ENCODE assay signal across 18 mouse cellular contexts in the genomic region with DNA sequence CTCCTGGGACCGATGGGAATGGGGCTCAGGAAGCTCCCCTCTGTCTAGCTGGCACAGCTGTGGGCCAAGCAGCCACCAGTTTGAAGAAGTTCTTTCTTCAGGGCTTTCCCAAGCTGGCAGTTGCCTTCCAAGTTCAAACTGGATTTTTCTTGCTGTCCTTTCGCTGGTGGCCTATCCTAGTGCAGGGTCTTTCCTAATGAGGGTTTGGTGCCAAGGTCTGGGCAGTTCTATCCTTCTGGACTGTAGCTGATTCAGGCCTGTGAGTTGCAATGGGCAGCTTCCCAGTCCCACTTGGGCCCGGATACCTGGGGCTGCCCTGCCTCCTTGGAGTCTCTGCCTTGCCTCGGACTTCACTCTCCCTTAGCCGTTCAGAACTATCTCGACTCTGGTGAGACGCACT. TPM values are rescaled to one million over a fixed set of nuclear protein-coding genes. Genes with fewer than 3 reads are reported as not detected.
DNase-seq lines count a peak whose midpoint lies in the region; ATAC-seq and TF ChIP-seq lines count a peak whose summit lies in the region.
"Had no signal": no experiment of that assay in that cellular context is flagged by ENCODE, and none has a peak within 500 bp of the region (broad histone marks: within the 10 kb centered on the region; RNA-seq: fewer than 3 reads in every experiment).

No protein-coding gene starts in this region.

- no peaks in the 10 kb centered on the region for H3K36me3 ChIP-seq in heart, embryonic 13.5 days
- no peaks in the 10 kb centered on the region for H3K36me3 ChIP-seq in forebrain, postnatal 0 days (ENCODE audit: insufficient read depth)
- no peaks in the 10 kb centered on the region for H3K36me3 ChIP-seq in limb, embryonic 15.5 days
- no peaks in the 10 kb centered on the region for H3K36me3 ChIP-seq in heart, adult 2 months (ENCODE audit: control insufficient read depth, insufficient read depth, low read length)
- H3K36me3 ChIP-seq: G1E had no signal

- no peaks in the 10 kb centered on the region for H3K9me3 ChIP-seq in heart, embryonic 13.5 days
- no peaks in the 10 kb centered on the region for H3K9me3 ChIP-seq in forebrain, postnatal 0 days (ENCODE audit: low read length)
- H3K9me3 ChIP-seq in limb, embryonic 15.5 days: no peaks in the 10 kb centered on the region
- H3K9me3 ChIP-seq: G1E had no signal

- TF ChIP-seq POLR2A in brain, embryonic 14.5 days (IDR thresholded peaks at IDR 0.05; ENCODE audit: borderline replicate concordance, extremely low read depth, insufficient read depth, insufficient read length, poor library complexity, severe bottlenecking): no peak
- no peak for TF ChIP-seq POLR2A in heart, adult 2 months (IDR thresholded peaks at IDR 0.05; ENCODE audit: insufficient read depth, low read depth, low read length)

- intact Hi-C loops in heart, adult 2 months (cut with DNase I): no loop called here

- TF ChIP-seq EP300 in heart, adult 2 months (IDR thresholded peaks at IDR 0.05; ENCODE audit: insufficient read depth, low read depth, low read length): no peak

- ATAC-seq in heart, embryonic 13.5 days (ENCODE audit: extremely low read depth, insufficient number of reproducible peaks, low FRiP score, low TSS enrichment): no peak
- peak; percentile 80 for ATAC-seq in forebrain, postnatal 0 days
- no peak for ATAC-seq in limb, embryonic 15.5 days (ENCODE audit: insufficient number of reproducible peaks, low FRiP score, low TSS enrichment, low read depth)
- ATAC-seq: intestine, postnatal 0 days; liver, postnatal 0 days had no signal

- no peak for TF ChIP-seq CTCF in brain, embryonic 14.5 days (IDR thresholded peaks at IDR 0.05; ENCODE audit: borderline replicate concordance, extremely low read depth, insufficient read depth, insufficient read length)
- TF ChIP-seq CTCF in forebrain, postnatal 0 days (IDR thresholded peaks at IDR 0.05; ENCODE audit: low read depth): no peak
- TF ChIP-seq CTCF in heart, adult 2 months (IDR thresholded peaks at IDR 0.05): no peak

- no peak for DNase-seq in heart, adult 11 months
- DNase-seq in brain, embryonic 14.5 days (ENCODE audit: low read depth): peak; percentile 73
- DNase-seq in forebrain, postnatal 0 days: peak; percentile 38
- DNase-seq in T-cell, adult 2 months (ENCODE audit: low spot score): no peak
- DNase-seq in heart, adult 2 months: no peak
- DNase-seq in urinary bladder, postnatal 25 days (ENCODE audit: low spot score): no peak
- DNase-seq: cerebellum, adult 2 months; heart, postnatal 10 days; kidney, postnatal 4 days; liver, postnatal 0 days; thymus, postnatal 14 days had no signal

- no peak overlapping the region for H3K4me3 ChIP-seq in heart, embryonic 13.5 days
- H3K4me3 ChIP-seq in forebrain, postnatal 0 days (ENCODE audit: low read depth, low read length): no peak overlapping the region
- no peak overlapping the region for H3K4me3 ChIP-seq in limb, embryonic 15.5 days
- no peak overlapping the region for H3K4me3 ChIP-seq in heart, adult 2 months

- H3K27ac ChIP-seq in heart, embryonic 13.5 days (replicated peaks): no peak overlapping the region
- H3K27ac ChIP-seq in forebrain, postnatal 0 days (ENCODE audit: low read depth, low read length): peak overlapping the region; percentile 71
- H3K27ac ChIP-seq in limb, embryonic 15.5 days: peak overlapping the region; percentile 67; the same call in 1 of the 2 replicates
- no peak overlapping the region for H3K27ac ChIP-seq in heart, adult 2 months

- 71% methylated on average over 7 of the region's 7 CpGs for WGBS in heart, embryonic 13.5 days
- 41% methylated on average over 7 of the region's 7 CpGs for WGBS in forebrain, postnatal 0 days
- 46% methylated on average over 7 of the region's 7 CpGs for WGBS in limb, embryonic 15.5 days
- 71% methylated on average over 7 of the region's 7 CpGs for WGBS in heart, adult 2 months

- no peaks in the 10 kb centered on the region for H3K79me2 ChIP-seq in heart, adult 2 months (replicated peaks; ENCODE audit: control insufficient read depth, insufficient read depth, low read length)

- no peak overlapping the region for H3K4me2 ChIP-seq in heart, embryonic 13.5 days
- H3K4me2 ChIP-seq in forebrain, postnatal 0 days (ENCODE audit: low read depth): no peak overlapping the region
- H3K4me2 ChIP-seq in limb, embryonic 15.5 days: no peak overlapping the region

- peaks cover 11% of the 10 kb centered on the region; the same call in 1 of the 2 replicates for H3K27me3 ChIP-seq in heart, embryonic 13.5 days (replicated peaks)
- no peaks in the 10 kb centered on the region for H3K27me3 ChIP-seq in forebrain, postnatal 0 days (ENCODE audit: insufficient read depth, low read length)
- no peaks in the 10 kb centered on the region for H3K27me3 ChIP-seq in limb, embryonic 15.5 days
- H3K27me3 ChIP-seq in heart, adult 2 months (ENCODE audit: control insufficient read depth, insufficient read depth, low read length): no peaks in the 10 kb centered on the region

- peak overlapping the region; percentile 17; the same call in 1 of the 2 replicates for H3K9ac ChIP-seq in heart, embryonic 13.5 days
- H3K9ac ChIP-seq in forebrain, postnatal 0 days: no peak overlapping the region
- no peak overlapping the region for H3K9ac ChIP-seq in limb, embryonic 15.5 days
- H3K9ac ChIP-seq in heart, adult 2 months (ENCODE audit: low read depth, low read length): no peak overlapping the region
- H3K9ac ChIP-seq: liver, postnatal 0 days had no signal

- peaks cover 20% of the 10 kb centered on the region for H3K4me1 ChIP-seq in heart, embryonic 13.5 days
- H3K4me1 ChIP-seq in forebrain, postnatal 0 days (ENCODE audit: insufficient read depth): 0 out of 2 replicates have a peak, but pooled peaks cover 2% of the 10 kb centered on the region
- peaks cover 25% of the 10 kb centered on the region for H3K4me1 ChIP-seq in limb, embryonic 15.5 days
- H3K4me1 ChIP-seq in heart, adult 2 months (ENCODE audit: control insufficient read depth, insufficient read depth, low read length): peaks cover 1% of the 10 kb centered on the region

RNA-seq across cellular contexts. Expression of gene Gnai2, which starts 15.1 kb away (rescaled TPM):
- polyA plus RNA-seq in heart, embryonic 13.5 days (2015; fragmentation: Nextera tagmentation; extraction: Ambion mirVana): 387 and 392 TPM in 2 replicates
- polyA plus RNA-seq in brain, embryonic 14.5 days (2012; rRNA removed): 488 and 561 TPM in 2 replicates
- total RNA-seq in forebrain, postnatal 0 days (2014; rRNA removed): 200 and 223 TPM in 2 replicates
- polyA plus RNA-seq in forebrain, postnatal 0 days (2015; fragmentation: Nextera tagmentation; extraction: Ambion mirVana): 267 and 287 TPM in 2 replicates
- 385 and 394 TPM in 2 replicates for polyA plus RNA-seq in limb, embryonic 15.5 days (2015; fragmentation: Nextera tagmentation; extraction: Ambion mirVana)
- 100 to 1,000 TPM; 243 to 250 TPM for total RNA-seq in heart, adult 2 months (2021)
- 311 and 386 TPM in 2 replicates for polyA plus RNA-seq in heart, adult 2 months (2012; rRNA removed)

RNA-seq across cellular contexts. Expression of gene Slc38a3, which starts 19.1 kb away (rescaled TPM):
- polyA plus RNA-seq in heart, embryonic 13.5 days (2015; fragmentation: Nextera tagmentation; extraction: Ambion mirVana): 2.8 and 2.9 TPM in 2 replicates
- polyA plus RNA-seq in brain, embryonic 14.5 days (2012; rRNA removed): 79.7 and 82.3 TPM in 2 replicates
- 43.5 and 60.9 TPM in 2 replicates for total RNA-seq in forebrain, postnatal 0 days (2014; rRNA removed)
- 38.7 and 39.8 TPM in 2 replicates for polyA plus RNA-seq in forebrain, postnatal 0 days (2015; fragmentation: Nextera tagmentation; extraction: Ambion mirVana)
- polyA plus RNA-seq in limb, embryonic 15.5 days (2015; fragmentation: Nextera tagmentation; extraction: Ambion mirVana): 5.0 and 5.1 TPM in 2 replicates
- total RNA-seq in heart, adult 2 months (2021): 10 to 100 TPM; 71.5 to 88.3 TPM
- 162 and 314 TPM in 2 replicates for polyA plus RNA-seq in heart, adult 2 months (2012; rRNA removed)
- total RNA-seq: granulocyte monocyte progenitor cell, adult 5-6 weeks had no signal
- polyA plus RNA-seq: G1E had no signal

RNA-seq across cellular contexts. Expression of gene Gnat1, which starts 29.3 kb away (rescaled TPM):
- 0.90 and 1.3 TPM in 2 replicates for polyA plus RNA-seq in heart, embryonic 13.5 days (2015; fragmentation: Nextera tagmentation; extraction: Ambion mirVana)
- 0.39 and 0.48 TPM in 2 replicates for polyA plus RNA-seq in brain, embryonic 14.5 days (2012; rRNA removed)
- total RNA-seq in forebrain, postnatal 0 days (2014; rRNA removed): 0.24 TPM in 1 of 2 replicates, not detected in the other
- 0.73 and 1.8 TPM in 2 replicates for polyA plus RNA-seq in forebrain, postnatal 0 days (2015; fragmentation: Nextera tagmentation; extraction: Ambion mirVana)
- polyA plus RNA-seq in limb, embryonic 15.5 days (2015; fragmentation: Nextera tagmentation; extraction: Ambion mirVana): 2.8 TPM in 2 replicates
- not detected for total RNA-seq in heart, adult 2 months (2021)
- polyA plus RNA-seq in heart, adult 2 months (2012; rRNA removed): not detected in 2 replicates
- total RNA-seq: granulocyte monocyte progenitor cell, adult 5-6 weeks; heart, postnatal 10 days had no signal
- polyA plus RNA-seq: embryonic facial prominence, embryonic 11.5 days; G1E; spleen, adult 2 months had no signal

RNA-seq across cellular contexts. Expression of gene Sema3b, which starts 41.2 kb away (rescaled TPM):
- 9.9 and 11.8 TPM in 2 replicates for polyA plus RNA-seq in heart, embryonic 13.5 days (2015; fragmentation: Nextera tagmentation; extraction: Ambion mirVana)
- 3.9 and 6.7 TPM in 2 replicates for polyA plus RNA-seq in brain, embryonic 14.5 days (2012; rRNA removed)
- 6.5 and 6.6 TPM in 2 replicates for total RNA-seq in forebrain, postnatal 0 days (2014; rRNA removed)
- 3.9 and 4.4 TPM in 2 replicates for polyA plus RNA-seq in forebrain, postnatal 0 days (2015; fragmentation: Nextera tagmentation; extraction: Ambion mirVana)
- 13.6 and 23.6 TPM in 2 replicates for polyA plus RNA-seq in limb, embryonic 15.5 days (2015; fragmentation: Nextera tagmentation; extraction: Ambion mirVana)
- total RNA-seq in heart, adult 2 months (2021): 10 to 100 TPM; 19.9 to 24.2 TPM
- 33.7 and 39.1 TPM in 2 replicates for polyA plus RNA-seq in heart, adult 2 months (2012; rRNA removed)
- total RNA-seq: granulocyte monocyte progenitor cell, adult 5-6 weeks had no signal
- polyA plus RNA-seq: G1E had no signal

Comparison
In these comparisons a context has a peak if more than half of its experiments do, and no peak if none do; other contexts are left out.
1. H3K27ac ChIP-seq: peak in forebrain, postnatal 0 days (single experiment) and limb, embryonic 15.5 days (single experiment); none in heart, embryonic 13.5 days (single experiment) and heart, adult 2 months (single experiment).
2. DNase-seq: peak in brain, embryonic 14.5 days (single experiment) and forebrain, postnatal 0 days (single experiment); none in heart, adult 11 months (single experiment), T-cell, adult 2 months (single experiment), heart, adult 2 months (0 of 2) and urinary bladder, postnatal 25 days (single experiment).